ENCODE assay signal across 29 mouse cellular contexts in genomic region chr13:102806652-102807051, GRCm38 (mm10).
A peak's percentile ranks its signal among the peaks of the same experiment; 100 is the strongest.
DNase-seq lines count a peak whose midpoint lies in the region; ATAC-seq lines count a peak whose summit lies in the region.
"Had no signal": no experiment of that assay in that cellular context is flagged by ENCODE, and none has a peak within 500 bp of the region (broad histone marks: within the 10 kb centered on the region; RNA-seq: fewer than 3 reads in every experiment).

No protein-coding gene starts in this region.

- no peak overlapping the region for H3K4me2 ChIP-seq in liver, embryonic 12.5 days
- H3K4me2 ChIP-seq: forebrain, embryonic 15.5 days; heart, embryonic 12.5 days; hindbrain, embryonic 13.5 days; kidney, embryonic 15.5 days; limb, embryonic 15.5 days; midbrain, embryonic 12.5 days; neural tube, embryonic 15.5 days had no signal

- H3K27ac ChIP-seq in liver, embryonic 12.5 days = no peak overlapping the region
- H3K27ac ChIP-seq: forebrain, embryonic 15.5 days; heart, adult 2 months; hindbrain, embryonic 13.5 days; kidney, embryonic 15.5 days; layer of hippocampus, adult 2 months; limb, embryonic 10.5 days; limb, embryonic 15.5 days; liver, embryonic 14.5 days; midbrain, embryonic 12.5 days; neural tube, embryonic 15.5 days had no signal

- no peak for ATAC-seq in liver, embryonic 12.5 days
- ATAC-seq: forebrain, embryonic 15.5 days had no signal

- intact Hi-C loops in left cerebral cortex, postnatal 14 days (cut with DNase I) = loop anchor here (5.0 kb wide), 1 partner anchor 71 kb away; no protein-coding TSS in a partner anchor

- 76% methylated on average over 3 of the region's 3 CpGs for whole genome bisulfite sequencing in liver, embryonic 12.5 days (ENCODE audit: insufficient replicate concordance)

- peaks cover 19% of the 10 kb centered on the region for H3K4me1 ChIP-seq in liver, embryonic 12.5 days

- DNase-seq in left cerebral cortex, postnatal 14 days (ENCODE audit: low spot score in 2 of 2) = peak; percentile 27 to 46
- DNase-seq in left cerebral cortex, adult 8-10 months (ENCODE audit: low spot score in 2 of 2) = no peak
- DNase-seq in right cerebral cortex, postnatal 14 days = peak; percentile 16
- no peak for DNase-seq in right cerebral cortex, adult 2 months (ENCODE audit: low spot score in 2 of 2)
- peak; percentile 34 for DNase-seq in brain, adult 2 months (ENCODE audit: low read depth, low spot score)
- peak; percentile 48 for DNase-seq in mesoderm, embryonic 11.5 days (ENCODE audit: low read depth, low spot score)
- no peak for DNase-seq in thymus, adult 18-20 months
- DNase-seq: adrenal gland, postnatal 10 days; B cell, adult 2 months; cerebellum, adult 2 months; cerebellum, postnatal 14 days; heart, adult 2 months; heart, postnatal 4 days; kidney, adult 18-20 months; kidney, postnatal 36 days; lung, adult 2 months; lung, postnatal 14 days; thymus, postnatal 14 days had no signal

- no peaks in the 10 kb centered on the region for H3K9me3 ChIP-seq in liver, embryonic 12.5 days (replicated peaks)
- H3K9me3 ChIP-seq: forebrain, embryonic 15.5 days; heart, embryonic 12.5 days; hindbrain, embryonic 13.5 days; kidney, embryonic 15.5 days; limb, embryonic 10.5 days; limb, embryonic 15.5 days; midbrain, embryonic 12.5 days; neural tube, embryonic 15.5 days had no signal

- no peaks in the 10 kb centered on the region for H3K36me3 ChIP-seq in liver, embryonic 12.5 days
- H3K36me3 ChIP-seq: forebrain, embryonic 15.5 days; hindbrain, embryonic 13.5 days; limb, embryonic 10.5 days; midbrain, embryonic 12.5 days; neural tube, embryonic 15.5 days had no signal

- no peak overlapping the region for H3K4me3 ChIP-seq in liver, embryonic 12.5 days
- H3K4me3 ChIP-seq: forebrain, embryonic 15.5 days; heart, adult 2 months; heart, embryonic 12.5 days; hindbrain, embryonic 13.5 days; kidney, embryonic 15.5 days; layer of hippocampus, adult 2 months; limb, embryonic 10.5 days; limb, embryonic 15.5 days; midbrain, embryonic 12.5 days; neural tube, embryonic 15.5 days had no signal

- no peaks in the 10 kb centered on the region for H3K27me3 ChIP-seq in liver, embryonic 12.5 days (replicated peaks)
- H3K27me3 ChIP-seq: forebrain, embryonic 15.5 days; heart, embryonic 12.5 days; hindbrain, embryonic 13.5 days; kidney, embryonic 15.5 days; limb, embryonic 15.5 days; midbrain, embryonic 12.5 days; neural tube, embryonic 15.5 days had no signal

- no peak overlapping the region for H3K9ac ChIP-seq in liver, embryonic 12.5 days
- H3K9ac ChIP-seq: forebrain, embryonic 15.5 days; heart, embryonic 12.5 days; hindbrain, embryonic 13.5 days; kidney, embryonic 15.5 days; limb, embryonic 15.5 days; liver, embryonic 14.5 days; midbrain, embryonic 12.5 days; neural tube, embryonic 15.5 days had no signal

Comparison
In these comparisons a context has a peak if more than half of its experiments do, and no peak if none do; other contexts are left out.
1. DNase-seq: peak in left cerebral cortex, postnatal 14 days (2 of 2), right cerebral cortex, postnatal 14 days (single experiment), brain, adult 2 months (single experiment) and mesoderm, embryonic 11.5 days (single experiment); none in left cerebral cortex, adult 8-10 months (0 of 2), right cerebral cortex, adult 2 months (0 of 2) and thymus, adult 18-20 months (0 of 2).